Mouse (Mus musculus): ENCODE data around the gene Phb. TPM values are rescaled to one million over a fixed set of nuclear protein-coding genes. Genes with fewer than 3 reads are reported as not detected.
A peak's percentile ranks its signal among the peaks of the same experiment; 100 is the strongest.

Phb gene
- total and polyA plus RNA-seq, 2 experiments = 137 to 189 TPM

DNA sequence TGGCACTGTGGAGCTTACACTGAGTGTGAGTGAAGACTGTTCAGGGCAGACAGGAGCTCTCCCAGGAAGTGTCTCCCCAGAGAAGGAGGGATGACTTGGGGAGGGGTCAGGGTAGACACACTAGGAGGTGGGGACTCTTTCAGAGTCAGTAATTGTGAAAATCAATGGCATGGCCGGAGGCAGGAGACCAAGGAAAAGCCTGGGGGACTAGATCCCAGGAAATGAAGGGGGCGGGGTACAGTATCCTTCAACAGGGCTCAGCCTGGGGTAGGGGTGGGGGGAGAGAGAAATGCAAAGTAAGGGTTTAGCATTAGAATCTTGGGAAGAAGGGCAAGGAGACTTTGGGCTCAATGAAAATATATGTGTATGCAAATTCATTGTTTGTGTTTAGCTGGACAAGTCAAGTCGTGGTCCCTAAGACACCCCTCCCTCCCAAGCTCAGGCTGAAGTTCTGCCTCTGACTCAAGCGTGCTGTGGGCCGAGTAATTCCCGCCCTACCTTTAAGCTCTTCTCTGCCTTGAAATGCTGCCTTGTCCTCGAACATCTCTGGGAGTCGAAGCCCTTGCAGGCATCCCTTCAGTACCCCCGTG, 45.1 kb upstream of the Phb start:
- DNase-seq (ENCODE audit: extremely low read depth, low read depth, low spot score) = no peak
- no peak overlapping the region for H3K4me3 ChIP-seq (ENCODE audit: insufficient read depth, low read depth, low read length)
- H3K4me1 ChIP-seq (ENCODE audit: control insufficient read depth, insufficient read depth, low read length) = no peaks in the 10 kb centered on the region
- WGBS = 65% methylated on average over 9 of the region's 9 CpGs
- no peaks in the 10 kb centered on the region for H3K79me2 ChIP-seq (ENCODE audit: control insufficient read depth, insufficient read depth, low read length)
- TF ChIP-seq CTCF (IDR thresholded peaks at IDR 0.05; ENCODE audit: low read depth, low read length) = no peak
- no peak for TF ChIP-seq POLR2A (IDR thresholded peaks at IDR 0.05; ENCODE audit: extremely low read depth, insufficient read depth, low read length)
- no peaks in the 10 kb centered on the region for H3K36me3 ChIP-seq (ENCODE audit: control insufficient read depth, insufficient read depth, low read length)
- H3K27ac ChIP-seq (replicated peaks; ENCODE audit: insufficient read depth, low read depth, low read length) = no peak overlapping the region
- H3K9ac ChIP-seq (ENCODE audit: low read depth, low read length) = no peak overlapping the region
- no peaks in the 10 kb centered on the region for H3K27me3 ChIP-seq (ENCODE audit: control insufficient read depth, insufficient read depth, low read length)

DNA sequence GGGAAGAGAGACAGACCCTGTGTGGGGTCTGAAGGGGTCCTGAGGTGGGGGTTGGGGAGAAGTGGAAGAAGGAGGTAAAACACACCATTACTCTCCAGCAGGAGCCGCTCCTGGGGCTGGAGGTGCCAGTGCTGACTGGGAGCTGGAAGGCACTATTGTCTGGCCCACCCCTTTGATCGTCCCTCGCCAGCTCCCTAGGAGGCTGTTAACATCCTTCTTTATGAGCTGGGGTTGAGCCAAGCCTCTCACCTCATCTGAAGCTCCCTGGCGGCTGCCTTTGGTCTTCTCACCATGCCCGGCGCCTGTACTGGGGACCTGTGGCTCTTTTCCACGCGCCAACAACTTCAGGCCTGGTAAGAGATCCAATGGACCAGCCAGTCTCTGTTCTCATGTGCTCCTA, 44.3 kb upstream of the Phb start:
- WGBS = 72% methylated on average over 8 of the region's 8 CpGs
- no peak for DNase-seq (ENCODE audit: extremely low read depth, low read depth, low spot score)
- H3K36me3 ChIP-seq (ENCODE audit: control insufficient read depth, insufficient read depth, low read length) = no peaks in the 10 kb centered on the region
- no peak overlapping the region for H3K27ac ChIP-seq (replicated peaks; ENCODE audit: insufficient read depth, low read depth, low read length)
- H3K27me3 ChIP-seq (ENCODE audit: control insufficient read depth, insufficient read depth, low read length) = no peaks in the 10 kb centered on the region
- H3K4me1 ChIP-seq (ENCODE audit: control insufficient read depth, insufficient read depth, low read length) = no peaks in the 10 kb centered on the region
- no peak overlapping the region for H3K4me3 ChIP-seq (ENCODE audit: insufficient read depth, low read depth, low read length)
- no peak overlapping the region for H3K9ac ChIP-seq (ENCODE audit: low read depth, low read length)
- no peak for TF ChIP-seq CTCF (IDR thresholded peaks at IDR 0.05; ENCODE audit: low read depth, low read length)
- no peak for TF ChIP-seq POLR2A (IDR thresholded peaks at IDR 0.05; ENCODE audit: extremely low read depth, insufficient read depth, low read length)
- no peaks in the 10 kb centered on the region for H3K79me2 ChIP-seq (ENCODE audit: control insufficient read depth, insufficient read depth, low read length)

DNA sequence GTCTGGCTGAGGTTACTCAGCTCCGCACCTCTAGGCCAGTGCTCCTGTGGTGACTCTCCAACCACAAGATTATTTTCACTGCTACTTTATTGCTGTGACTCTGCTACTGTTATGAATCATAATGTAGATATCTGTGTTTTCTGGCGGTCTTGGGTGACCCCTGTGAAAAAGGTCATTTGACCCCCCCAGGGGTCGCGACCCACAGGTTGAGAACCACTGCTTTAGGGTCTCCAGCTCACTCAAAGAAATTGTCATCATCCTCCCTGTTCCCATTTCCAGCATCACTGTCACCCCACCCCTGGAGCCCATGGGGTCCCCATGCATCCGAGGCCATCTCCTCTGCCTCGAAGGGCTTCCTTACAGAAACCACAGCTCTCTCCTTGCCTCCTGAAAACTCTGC, 36.2 kb upstream of the Phb start:
- no peaks in the 10 kb centered on the region for H3K27me3 ChIP-seq (ENCODE audit: control insufficient read depth, insufficient read depth, low read length)
- no peak for DNase-seq (ENCODE audit: extremely low read depth, low read depth, low spot score)
- TF ChIP-seq POLR2A (IDR thresholded peaks at IDR 0.05; ENCODE audit: extremely low read depth, insufficient read depth, low read length) = no peak
- TF ChIP-seq CTCF (IDR thresholded peaks at IDR 0.05; ENCODE audit: low read depth, low read length) = no peak

DNA sequence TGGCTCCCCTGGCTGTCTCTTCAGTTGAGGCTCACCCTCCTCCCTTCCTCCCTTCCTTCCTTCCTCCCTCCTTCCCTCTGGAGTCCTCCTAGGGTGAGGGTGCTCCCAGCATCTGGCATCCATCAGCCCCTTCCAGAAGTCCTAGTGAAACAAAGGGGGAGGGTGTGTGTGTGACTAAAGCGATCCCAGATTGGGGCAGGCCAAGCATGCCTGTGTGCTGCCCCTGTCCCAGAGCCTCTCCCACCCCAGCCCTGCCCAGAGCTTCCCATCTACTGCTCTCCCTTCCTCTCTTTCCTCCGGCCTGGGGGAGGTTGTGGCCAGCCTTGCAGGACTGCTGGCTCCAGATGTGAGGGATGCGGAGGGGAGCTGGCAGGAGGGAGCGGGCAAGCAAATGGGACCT, 35.5 kb upstream of the Phb start:
- TF ChIP-seq CTCF (IDR thresholded peaks at IDR 0.05; ENCODE audit: low read depth, low read length) (no peak), POLR2A (IDR thresholded peaks at IDR 0.05; ENCODE audit: extremely low read depth, insufficient read depth, low read length) (no peak)
- no peak overlapping the region for H3K27ac ChIP-seq (replicated peaks; ENCODE audit: insufficient read depth, low read depth, low read length)
- DNase-seq (ENCODE audit: extremely low read depth, low read depth, low spot score) = no peak
- H3K79me2 ChIP-seq (ENCODE audit: control insufficient read depth, insufficient read depth, low read length) = no peaks in the 10 kb centered on the region
- H3K27me3 ChIP-seq (ENCODE audit: control insufficient read depth, insufficient read depth, low read length) = no peaks in the 10 kb centered on the region
- H3K36me3 ChIP-seq (ENCODE audit: control insufficient read depth, insufficient read depth, low read length) = no peaks in the 10 kb centered on the region
- no peak overlapping the region for H3K4me3 ChIP-seq (ENCODE audit: insufficient read depth, low read depth, low read length)
- WGBS = 67% methylated on average over 4 of the region's 4 CpGs
- no peaks in the 10 kb centered on the region for H3K4me1 ChIP-seq (ENCODE audit: control insufficient read depth, insufficient read depth, low read length)
- no peak overlapping the region for H3K9ac ChIP-seq (ENCODE audit: low read depth, low read length)

More for the DNA sequence above, 36.2 kb upstream of the Phb start:
- WGBS = 81% methylated on average over 6 of the region's 6 CpGs
- Histone ChIP-seq H3K27ac (replicated peaks; ENCODE audit: insufficient read depth, low read depth, low read length) (no peak overlapping the region), H3K4me3 (ENCODE audit: insufficient read depth, low read depth, low read length) (no peak overlapping the region), H3K9ac (ENCODE audit: low read depth, low read length) (no peak overlapping the region), H3K79me2 (ENCODE audit: control insufficient read depth, insufficient read depth, low read length) (no peaks in the 10 kb centered on the region), H3K36me3 (ENCODE audit: control insufficient read depth, insufficient read depth, low read length) (no peaks in the 10 kb centered on the region), H3K4me1 (ENCODE audit: control insufficient read depth, insufficient read depth, low read length) (no peaks in the 10 kb centered on the region)

DNA sequence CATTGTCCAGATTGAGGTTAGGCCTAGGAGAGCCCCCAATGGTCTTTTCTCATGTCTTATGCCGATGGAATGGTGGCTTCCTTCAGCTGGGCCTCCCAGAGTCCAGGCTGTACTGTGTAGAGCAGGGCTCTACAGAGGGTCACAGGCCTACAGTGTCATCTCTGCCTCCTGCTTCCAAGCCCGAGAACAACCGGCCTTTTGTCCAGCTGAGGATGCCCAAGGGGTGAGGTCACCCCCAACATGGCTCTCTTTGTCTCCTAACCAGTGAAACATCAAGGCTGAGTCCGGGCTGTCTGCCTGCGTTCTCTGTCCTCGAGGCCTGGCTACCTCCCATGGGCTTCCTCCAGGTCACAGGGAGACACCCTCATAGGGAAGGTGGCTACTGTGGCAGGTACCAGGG, 34.3 kb upstream of the Phb start:
- H3K9ac ChIP-seq (ENCODE audit: low read depth, low read length) = no peak overlapping the region
- no peak overlapping the region for H3K27ac ChIP-seq (replicated peaks; ENCODE audit: insufficient read depth, low read depth, low read length)
- 89% methylated on average over 6 of the region's 6 CpGs for WGBS
- H3K4me3 ChIP-seq (ENCODE audit: insufficient read depth, low read depth, low read length) = no peak overlapping the region
- H3K79me2 ChIP-seq (ENCODE audit: control insufficient read depth, insufficient read depth, low read length) = no peaks in the 10 kb centered on the region
- H3K4me1 ChIP-seq (ENCODE audit: control insufficient read depth, insufficient read depth, low read length) = no peaks in the 10 kb centered on the region
- no peak for TF ChIP-seq POLR2A (IDR thresholded peaks at IDR 0.05; ENCODE audit: extremely low read depth, insufficient read depth, low read length)
- no peak for TF ChIP-seq CTCF (IDR thresholded peaks at IDR 0.05; ENCODE audit: low read depth, low read length)
- DNase-seq (ENCODE audit: extremely low read depth, low read depth, low spot score) = no peak
- H3K36me3 ChIP-seq (ENCODE audit: control insufficient read depth, insufficient read depth, low read length) = no peaks in the 10 kb centered on the region
- H3K27me3 ChIP-seq (ENCODE audit: control insufficient read depth, insufficient read depth, low read length) = no peaks in the 10 kb centered on the region

DNA sequence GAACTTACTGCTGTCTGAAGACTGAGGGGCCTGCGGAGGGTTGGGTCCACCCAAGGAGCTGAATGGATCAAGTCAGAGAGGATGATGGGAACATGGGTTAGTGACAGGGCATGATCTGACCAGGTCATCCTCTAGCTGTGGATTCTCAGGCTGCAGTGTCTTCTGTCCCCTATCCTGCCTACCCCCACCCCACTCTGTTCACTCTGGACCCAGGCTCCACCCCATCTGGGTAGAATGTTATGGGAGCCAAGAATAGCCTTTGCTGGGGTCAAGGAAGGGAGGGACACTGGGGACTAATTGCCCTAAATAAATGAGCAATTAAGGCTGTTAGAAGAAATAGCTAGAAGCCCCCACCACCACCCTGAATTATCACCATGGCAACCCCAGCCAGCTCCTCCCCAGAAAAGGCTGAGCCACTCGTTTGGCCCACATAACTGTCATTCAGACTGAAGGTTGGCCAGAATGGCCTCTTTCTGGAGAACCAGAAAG, 33.2 kb upstream of the Phb start:
- H3K4me3 ChIP-seq (ENCODE audit: insufficient read depth, low read depth, low read length) = no peak overlapping the region
- peak; percentile 22 for DNase-seq (ENCODE audit: extremely low read depth, low read depth, low spot score)
- H3K36me3 ChIP-seq (ENCODE audit: control insufficient read depth, insufficient read depth, low read length) = no peaks in the 10 kb centered on the region
- H3K27me3 ChIP-seq (ENCODE audit: control insufficient read depth, insufficient read depth, low read length) = 0 out of 2 replicates have a peak, but pooled peaks cover 3% of the 10 kb centered on the region
- 93% methylated on average over 2 of the region's 2 CpGs for WGBS
- no peak overlapping the region for H3K9ac ChIP-seq (ENCODE audit: low read depth, low read length)
- no peaks in the 10 kb centered on the region for H3K4me1 ChIP-seq (ENCODE audit: control insufficient read depth, insufficient read depth, low read length)
- H3K27ac ChIP-seq (replicated peaks; ENCODE audit: insufficient read depth, low read depth, low read length) = no peak overlapping the region
- no peaks in the 10 kb centered on the region for H3K79me2 ChIP-seq (ENCODE audit: control insufficient read depth, insufficient read depth, low read length)
- TF ChIP-seq CTCF (IDR thresholded peaks at IDR 0.05; ENCODE audit: low read depth, low read length) (no peak), POLR2A (IDR thresholded peaks at IDR 0.05; ENCODE audit: extremely low read depth, insufficient read depth, low read length) (no peak)

Data from liver, adult 2 months (tissue).